Mouse (Mus musculus): ENCODE results near the gene Gpr137. TPM values are rescaled to one million over a fixed set of nuclear protein-coding genes. Genes with fewer than 3 reads are reported as not detected.

Gene Gpr137
- polyA plus RNA-seq, 1 experiment from 2014 or later, result 39.7 TPM

- Histone ChIP-seq H3K36me3 (ENCODE audit: control insufficient read depth, insufficient read depth, low read length) (no peaks in the 10 kb centered on the region), H3K9me3 (ENCODE audit: control insufficient read depth, low read length) (no peaks in the 10 kb centered on the region), H3K4me1 (ENCODE audit: control insufficient read depth, insufficient read depth, low read length) (peaks cover 16% of the 10 kb centered on the region), H3K4me2 (ENCODE audit: low read depth) (peak within 1 kb of the TSS; percentile 86), H3K9ac (ENCODE audit: low read length) (peak within 1 kb of the TSS; percentile 85), H3K27ac (ENCODE audit: low read depth, low read length) (peak within 1 kb of the TSS; percentile 86), H3K4me3 (ENCODE audit: low read depth, low read length) (peak within 1 kb of the TSS; percentile 75), H3K27me3 (ENCODE audit: control insufficient read depth, insufficient read depth, low read length) (peaks cover 45% of the 10 kb centered on the region)
- DNase-seq (ENCODE audit: low spot score) (peak; percentile 100), ATAC-seq (ENCODE audit: insufficient read depth, low FRiP score, low TSS enrichment) (peak; percentile 92)
- under 1% methylated on average over 56 of the region's 66 CpGs for WGBS
Observed at GRCm38 (mm10) chr19:6921647-6922567, 20.4 kb downstream of the Gpr137 start, which contains the start of gene Esrra. Esrra (minus strand) TSS chr19:6921813.

GRCm38 (mm10) chr19:6920741-6921636 is 21.3 kb downstream of the Gpr137 start:
- Histone ChIP-seq H3K27me3 (ENCODE audit: control insufficient read depth, insufficient read depth, low read length) (peaks cover 36% of the 10 kb centered on the region), H3K9me3 (ENCODE audit: control insufficient read depth, low read length) (no peaks in the 10 kb centered on the region), H3K9ac (ENCODE audit: low read length) (peak overlapping the region; percentile 85), H3K27ac (ENCODE audit: low read depth, low read length) (peak overlapping the region; percentile 86), H3K4me2 (ENCODE audit: low read depth) (peak overlapping the region; percentile 86), H3K4me3 (ENCODE audit: low read depth, low read length) (peak overlapping the region; percentile 75), H3K36me3 (ENCODE audit: control insufficient read depth, insufficient read depth, low read length) (no peaks in the 10 kb centered on the region), H3K4me1 (ENCODE audit: control insufficient read depth, insufficient read depth, low read length) (peaks cover 16% of the 10 kb centered on the region)
- under 1% methylated on average over 33 of the region's 48 CpGs for WGBS
- peak; percentile 48 for ATAC-seq (ENCODE audit: insufficient read depth, low FRiP score, low TSS enrichment)
- peak; percentile 54 for DNase-seq (ENCODE audit: low spot score)

- H3K9me3 ChIP-seq (ENCODE audit: control insufficient read depth, low read length), result no peaks in the 10 kb centered on the region
- 50% methylated on average over 8 of the region's 8 CpGs for WGBS
- H3K9ac ChIP-seq (ENCODE audit: low read length), result peak overlapping the region; percentile 41
- H3K4me3 ChIP-seq (ENCODE audit: low read depth, low read length), result peak overlapping the region; percentile 75
- peaks cover 27% of the 10 kb centered on the region for H3K27me3 ChIP-seq (ENCODE audit: control insufficient read depth, insufficient read depth, low read length)
- no peak for DNase-seq (ENCODE audit: low spot score)
- no peaks in the 10 kb centered on the region for H3K36me3 ChIP-seq (ENCODE audit: control insufficient read depth, insufficient read depth, low read length)
- no peak overlapping the region for H3K27ac ChIP-seq (ENCODE audit: low read depth, low read length)
- ATAC-seq (ENCODE audit: insufficient read depth, low FRiP score, low TSS enrichment), result no peak
- peak overlapping the region; percentile 86 for H3K4me2 ChIP-seq (ENCODE audit: low read depth)
- peaks cover 16% of the 10 kb centered on the region for H3K4me1 ChIP-seq (ENCODE audit: control insufficient read depth, insufficient read depth, low read length)
Observed at GRCm38 (mm10) chr19:6919876-6920740, 22.2 kb downstream of the Gpr137 start.

- no peak for DNase-seq (ENCODE audit: low spot score)
- ATAC-seq (ENCODE audit: insufficient read depth, low FRiP score, low TSS enrichment), result no peak
- Histone ChIP-seq H3K4me2 (ENCODE audit: low read depth) (no peak overlapping the region), H3K9me3 (ENCODE audit: control insufficient read depth, low read length) (no peaks in the 10 kb centered on the region), H3K27me3 (ENCODE audit: control insufficient read depth, insufficient read depth, low read length) (peaks cover 21% of the 10 kb centered on the region), H3K27ac (ENCODE audit: low read depth, low read length) (no peak overlapping the region), H3K9ac (ENCODE audit: low read length) (no peak overlapping the region), H3K4me3 (ENCODE audit: low read depth, low read length) (no peak overlapping the region), H3K4me1 (ENCODE audit: control insufficient read depth, insufficient read depth, low read length) (peaks cover 16% of the 10 kb centered on the region), H3K36me3 (ENCODE audit: control insufficient read depth, insufficient read depth, low read length) (no peaks in the 10 kb centered on the region)
Observed at GRCm38 (mm10) chr19:6919431-6919830, 22.8 kb downstream of the Gpr137 start.

- no peak for DNase-seq (ENCODE audit: low spot score)
- peaks cover 2% of the 10 kb centered on the region; the same call in 1 of the 2 replicates for H3K36me3 ChIP-seq (ENCODE audit: control insufficient read depth, insufficient read depth, low read length)
- H3K9ac ChIP-seq (ENCODE audit: low read length), result no peak overlapping the region
- no peak overlapping the region for H3K4me3 ChIP-seq (ENCODE audit: low read depth, low read length)
- H3K4me1 ChIP-seq (ENCODE audit: control insufficient read depth, insufficient read depth, low read length), result peaks cover 16% of the 10 kb centered on the region
- H3K27ac ChIP-seq (ENCODE audit: low read depth, low read length), result no peak overlapping the region
- ATAC-seq (ENCODE audit: insufficient read depth, low FRiP score, low TSS enrichment), result no peak
- H3K4me2 ChIP-seq (ENCODE audit: low read depth), result no peak overlapping the region
- H3K9me3 ChIP-seq (ENCODE audit: control insufficient read depth, low read length), result no peaks in the 10 kb centered on the region
- WGBS, result 88% methylated on average over 4 of the region's 4 CpGs
- H3K27me3 ChIP-seq (ENCODE audit: control insufficient read depth, insufficient read depth, low read length), result peaks cover 11% of the 10 kb centered on the region
Observed at GRCm38 (mm10) chr19:6918321-6918720, 24.0 kb downstream of the Gpr137 start.

- Histone ChIP-seq H3K36me3 (ENCODE audit: control insufficient read depth, insufficient read depth, low read length) (peaks cover 9% of the 10 kb centered on the region; the same call in 1 of the 2 replicates), H3K27ac (ENCODE audit: low read depth, low read length) (no peak overlapping the region), H3K9me3 (ENCODE audit: control insufficient read depth, low read length) (no peaks in the 10 kb centered on the region), H3K9ac (ENCODE audit: low read length) (no peak overlapping the region), H3K4me1 (ENCODE audit: control insufficient read depth, insufficient read depth, low read length) (peaks cover 13% of the 10 kb centered on the region), H3K4me2 (ENCODE audit: low read depth) (no peak overlapping the region), H3K4me3 (ENCODE audit: low read depth, low read length) (no peak overlapping the region), H3K27me3 (ENCODE audit: control insufficient read depth, insufficient read depth, low read length) (no peaks in the 10 kb centered on the region)
- 81% methylated on average over 4 of the region's 4 CpGs for WGBS
- ATAC-seq (ENCODE audit: insufficient read depth, low FRiP score, low TSS enrichment) (no peak), DNase-seq (ENCODE audit: low spot score) (no peak)
Observed at GRCm38 (mm10) chr19:6916496-6916895, 25.8 kb downstream of the Gpr137 start.

- Histone ChIP-seq H3K4me3 (ENCODE audit: low read depth, low read length) (no peak overlapping the region), H3K27ac (ENCODE audit: low read depth, low read length) (no peak overlapping the region), H3K27me3 (ENCODE audit: control insufficient read depth, insufficient read depth, low read length) (no peaks in the 10 kb centered on the region), H3K9me3 (ENCODE audit: control insufficient read depth, low read length) (no peaks in the 10 kb centered on the region), H3K4me2 (ENCODE audit: low read depth) (no peak overlapping the region), H3K9ac (ENCODE audit: low read length) (no peak overlapping the region), H3K4me1 (ENCODE audit: control insufficient read depth, insufficient read depth, low read length) (peaks cover 9% of the 10 kb centered on the region), H3K36me3 (ENCODE audit: control insufficient read depth, insufficient read depth, low read length) (peaks cover 9% of the 10 kb centered on the region; the same call in 1 of the 2 replicates)
- WGBS, result 94% methylated on average over 4 of the region's 4 CpGs
- DNase-seq (ENCODE audit: low spot score) (no peak), ATAC-seq (ENCODE audit: insufficient read depth, low FRiP score, low TSS enrichment) (no peak)
Observed at GRCm38 (mm10) chr19:6915276-6915675, 27.0 kb downstream of the Gpr137 start.

GRCm38 (mm10) chr19:6914540-6914939 is 27.7 kb downstream of the Gpr137 start:
- H3K4me3 ChIP-seq (ENCODE audit: low read depth, low read length), result no peak overlapping the region
- H3K36me3 ChIP-seq (ENCODE audit: control insufficient read depth, insufficient read depth, low read length), result peaks cover 9% of the 10 kb centered on the region; the same call in 1 of the 2 replicates
- H3K9ac ChIP-seq (ENCODE audit: low read length), result no peak overlapping the region
- no peak overlapping the region for H3K4me2 ChIP-seq (ENCODE audit: low read depth)
- ATAC-seq (ENCODE audit: insufficient read depth, low FRiP score, low TSS enrichment), result no peak
- H3K27me3 ChIP-seq (ENCODE audit: control insufficient read depth, insufficient read depth, low read length), result no peaks in the 10 kb centered on the region
- peaks cover 4% of the 10 kb centered on the region for H3K4me1 ChIP-seq (ENCODE audit: control insufficient read depth, insufficient read depth, low read length)
- 94% methylated on average over 9 of the region's 9 CpGs for WGBS
- no peak overlapping the region for H3K27ac ChIP-seq (ENCODE audit: low read depth, low read length)
- DNase-seq (ENCODE audit: low spot score), result no peak
- no peaks in the 10 kb centered on the region for H3K9me3 ChIP-seq (ENCODE audit: control insufficient read depth, low read length)
